10 mouse cellular contexts compared by ENCODE assay signal in genomic region chr8:128386963-128387621, GRCm38 (mm10). TPM values are rescaled to one million over a fixed set of nuclear protein-coding genes. Genes with fewer than 3 reads are reported as not detected.
DNase-seq lines count a peak whose midpoint lies in the region; ATAC-seq and TF ChIP-seq lines count a peak whose summit lies in the region.
"Had no signal": no experiment of that assay in that cellular context is flagged by ENCODE, and none has a peak within 500 bp of the region (broad histone marks: within the 10 kb centered on the region; RNA-seq: fewer than 3 reads in every experiment).

No protein-coding gene starts in this region.

- no peak overlapping the region for H3K4me3 ChIP-seq in layer of hippocampus, adult 2 months
- no peak overlapping the region for H3K4me3 ChIP-seq in heart, embryonic 15.5 days
- no peak overlapping the region for H3K4me3 ChIP-seq in intestine, embryonic 15.5 days (replicated peaks)
- H3K4me3 ChIP-seq: neural tube, embryonic 13.5 days had no signal

- 0 out of 2 replicates have a peak overlapping the region, but pooled peaks have one; percentile 53 for H3K27ac ChIP-seq in layer of hippocampus, adult 2 months
- peak overlapping the region; percentile 52 for H3K27ac ChIP-seq in heart, embryonic 15.5 days
- no peak overlapping the region for H3K27ac ChIP-seq in intestine, embryonic 15.5 days
- H3K27ac ChIP-seq: neural tube, embryonic 13.5 days had no signal

- no peaks in the 10 kb centered on the region for H3K27me3 ChIP-seq in heart, embryonic 15.5 days
- H3K27me3 ChIP-seq in intestine, embryonic 15.5 days (replicated peaks) = no peaks in the 10 kb centered on the region
- H3K27me3 ChIP-seq: neural tube, embryonic 13.5 days had no signal

- peak; percentile 39 for ATAC-seq in heart, embryonic 15.5 days (replicated peaks; ENCODE audit: insufficient number of reproducible peaks, insufficient read depth, low FRiP score, low read depth)
- no peak for ATAC-seq in intestine, embryonic 15.5 days

- H3K4me1 ChIP-seq in heart, embryonic 15.5 days (replicated peaks) = peaks cover 77% of the 10 kb centered on the region
- no peaks in the 10 kb centered on the region; the same call in 1 of the 2 replicates for H3K4me1 ChIP-seq in intestine, embryonic 15.5 days (replicated peaks)

- no peak for DNase-seq in layer of hippocampus, adult 2 months (ENCODE audit: low spot score in 2 of 2)
- DNase-seq in layer of hippocampus, postnatal 36 days = no peak
- peak; percentile 51 to 76 for DNase-seq in kidney, postnatal 36 days
- peak; percentile 80 for DNase-seq in lung, postnatal 25 days (ENCODE audit: low spot score)
- DNase-seq in retina, postnatal 1 day = no peak
- DNase-seq in gastrocnemius, adult 8-10 months (ENCODE audit: low spot score in 2 of 2) = no peak
- DNase-seq: gastrocnemius, postnatal 25 days had no signal

- no peak overlapping the region for H3K4me2 ChIP-seq in heart, embryonic 15.5 days
- no peak overlapping the region for H3K4me2 ChIP-seq in intestine, embryonic 15.5 days (replicated peaks)
- H3K4me2 ChIP-seq: neural tube, embryonic 13.5 days had no signal

- no peaks in the 10 kb centered on the region for H3K9me3 ChIP-seq in heart, embryonic 15.5 days (replicated peaks)
- H3K9me3 ChIP-seq in intestine, embryonic 15.5 days = no peaks in the 10 kb centered on the region
- H3K9me3 ChIP-seq: neural tube, embryonic 13.5 days had no signal

- WGBS in heart, embryonic 15.5 days = 50% methylated on average over 2 of the region's 2 CpGs
- WGBS in intestine, embryonic 15.5 days = 55% methylated on average over 2 of the region's 2 CpGs

- TF ChIP-seq CTCF in layer of hippocampus, adult 2 months (conservative IDR thresholded peaks at IDR 0.05) = no peak

- no peaks in the 10 kb centered on the region for H3K36me3 ChIP-seq in heart, embryonic 15.5 days
- H3K36me3 ChIP-seq in intestine, embryonic 15.5 days = no peaks in the 10 kb centered on the region
- H3K36me3 ChIP-seq: neural tube, embryonic 13.5 days had no signal

- H3K9ac ChIP-seq in heart, embryonic 15.5 days = no peak overlapping the region
- H3K9ac ChIP-seq in intestine, embryonic 15.5 days = no peak overlapping the region
- H3K9ac ChIP-seq: neural tube, embryonic 13.5 days had no signal

RNA-seq across cellular contexts. Expression of gene Nrp1, which starts 28.7 kb away (rescaled TPM):
- 100 to 1,000 TPM in 1 of 2 experiments, 10 to 100 TPM in 1; 98.8 to 106 TPM for total RNA-seq in layer of hippocampus, adult 2 months (2021)
- total RNA-seq in layer of hippocampus, postnatal 36 days (2021) = 100 to 1,000 TPM; 109 to 121 TPM
- polyA plus RNA-seq in heart, embryonic 15.5 days (2015; fragmentation: Nextera tagmentation; extraction: Ambion mirVana) = 138 and 147 TPM in 2 replicates
- 10 to 100 TPM; 15.6 to 29.7 (median 19.0) TPM for total RNA-seq in gastrocnemius, adult 8-10 months (2022)
- polyA plus RNA-seq in intestine, embryonic 15.5 days (2015; fragmentation: Nextera tagmentation; extraction: Ambion mirVana) = 60.7 and 62.7 TPM in 2 replicates

Comparison
In these comparisons a context has a peak if more than half of its experiments do, and no peak if none do; other contexts are left out.
1. DNase-seq: peak in kidney, postnatal 36 days (2 of 2) and lung, postnatal 25 days (single experiment); none in layer of hippocampus, adult 2 months (0 of 2), layer of hippocampus, postnatal 36 days (0 of 2), retina, postnatal 1 day (single experiment) and gastrocnemius, adult 8-10 months (0 of 2).